Mouse (Mus musculus) midbrain, embryonic 15.5 days (tissue): ENCODE measurements at regions not wholly inside any gene's neighbourhood (a gene's known extent, or its start where the extent isn't known, plus 50 kb on each side); places are given as distances from the start of the nearest gene placed in this dataset.
A peak's percentile ranks its signal among the peaks of the same experiment; 100 is the strongest.
"Not testable (repeated sequence)": the region's sequence is repeated elsewhere in the genome, so short reads cannot be mapped to it uniquely, and the experiment has no call there.

Source experiments
- ATAC-seq: fragments of 200-750 bp; cut with Nextera tagmentation; replicated peaks from 2 replicates; pipeline ENCODE4 v1.8.0; 2017; ENCODE audit warnings: moderate TSS enrichment
- H3K27ac ChIP-seq: fragments of 300-500 bp; sonication (generic); 2 replicates; pipeline ENCODE4 v1.5.1; 2015; ENCODE audit warnings: mild to moderate bottlenecking, inconsistent platforms
- H3K27me3 ChIP-seq: fragments of 300-500 bp; sonication (generic); replicated peaks from 2 replicates; pipeline ENCODE4 v1.6.1; 2015; ENCODE audit warnings: inconsistent platforms
- H3K36me3 ChIP-seq: fragments of 300-500 bp; sonication (generic); replicated peaks from 2 replicates; pipeline ENCODE4 v1.6.1; 2015; ENCODE audit warnings: inconsistent platforms
- H3K4me1 ChIP-seq: fragments of 300-500 bp; sonication (generic); 2 replicates; pipeline ENCODE4 v1.6.1; 2015; ENCODE audit warnings: inconsistent platforms
- H3K4me2 ChIP-seq: fragments of 300-500 bp; sonication (generic); 2 replicates; pipeline ENCODE4 v1.6.1; 2015; ENCODE audit warnings: inconsistent platforms, mild to moderate bottlenecking, moderate library complexity
- H3K4me3 ChIP-seq: fragments of 300-500 bp; sonication (generic); 2 replicates; pipeline ENCODE4 v1.5.1; 2015; ENCODE audit warnings: mild to moderate bottlenecking, inconsistent platforms
- H3K9ac ChIP-seq: fragments of 300-500 bp; sonication (generic); 2 replicates; pipeline ENCODE4 v1.6.1; 2015; ENCODE audit warnings: mild to moderate bottlenecking, inconsistent platforms
- H3K9me3 ChIP-seq: fragments of 300-500 bp; sonication (generic); 2 replicates; pipeline ENCODE4 v1.6.1; 2016; ENCODE audit warnings: inconsistent platforms
- WGBS: fragments of 180-500 bp; shearing (Covaris S2); methylation state at CpG from one replicate; pipeline ENCODE4 v1.1.7; 2015; ENCODE audit warnings: mixed read lengths; 5-methylcytosine and 5-hydroxymethylcytosine counted together

DNA sequence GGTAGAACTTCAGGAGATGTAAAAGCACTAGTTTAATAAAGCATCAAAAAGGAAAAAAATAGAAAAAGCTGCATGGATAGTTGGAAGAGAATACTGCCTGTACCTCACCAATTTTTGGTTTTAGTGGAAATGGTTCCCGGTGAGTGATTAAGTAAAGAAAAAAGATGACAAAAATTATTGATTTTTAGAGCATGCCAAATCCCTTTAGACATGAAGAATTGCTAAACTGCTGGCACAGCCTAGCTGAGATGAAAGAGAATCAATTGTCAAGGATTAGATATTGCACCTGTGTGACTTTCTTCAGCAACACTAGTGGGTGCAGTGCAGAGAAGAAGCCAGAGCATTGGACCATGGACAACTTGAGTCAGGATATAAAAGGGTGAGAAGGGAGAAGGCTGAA, 348.7 kb upstream of the Cpeb2 start:
- no peak for ATAC-seq
- 75% methylated on average over 1 of the region's 1 CpGs for WGBS
- Histone ChIP-seq H3K9ac (no peak overlapping the region), H3K4me1 (no peaks in the 10 kb centered on the region), H3K4me3 (no peak overlapping the region), H3K4me2 (no peak overlapping the region), H3K9me3 (no peaks in the 10 kb centered on the region), H3K27me3 (no peaks in the 10 kb centered on the region), H3K27ac (no peak overlapping the region), H3K36me3 (no peaks in the 10 kb centered on the region)

- H3K27ac ChIP-seq, result no peak overlapping the region
- H3K36me3 ChIP-seq, result no peaks in the 10 kb centered on the region
- H3K4me2 ChIP-seq, result no peak overlapping the region
- no peak overlapping the region for H3K9ac ChIP-seq
- no peaks in the 10 kb centered on the region for H3K9me3 ChIP-seq
- peak; percentile 80 for ATAC-seq
- WGBS, result 18% methylated on average over 2 of the region's 2 CpGs
- H3K4me1 ChIP-seq, result peaks cover 17% of the 10 kb centered on the region; the same call in 1 of the 2 replicates
- no peaks in the 10 kb centered on the region for H3K27me3 ChIP-seq
- H3K4me3 ChIP-seq, result no peak overlapping the region
Observed at GRCm38 (mm10) chr5:42891890-42892289, 341.1 kb upstream of the Cpeb2 start.

- no peak overlapping the region for H3K9ac ChIP-seq
- ATAC-seq, result no peak
- WGBS, result 71% methylated on average over 3 of the region's 3 CpGs
- no peaks in the 10 kb centered on the region for H3K9me3 ChIP-seq
- no peaks in the 10 kb centered on the region for H3K36me3 ChIP-seq
- H3K4me2 ChIP-seq, result no peak overlapping the region
- no peaks in the 10 kb centered on the region for H3K4me1 ChIP-seq
- no peak overlapping the region for H3K4me3 ChIP-seq
- H3K27me3 ChIP-seq, result no peaks in the 10 kb centered on the region
- no peak overlapping the region for H3K27ac ChIP-seq
Observed at GRCm38 (mm10) chr5:42906136-42906535, 326.8 kb upstream of the Cpeb2 start.

GRCm38 (mm10) chr5:42919328-42919727, 313.6 kb upstream of the Cpeb2 start:
- 79% methylated on average over 3 of the region's 3 CpGs for WGBS

DNA sequence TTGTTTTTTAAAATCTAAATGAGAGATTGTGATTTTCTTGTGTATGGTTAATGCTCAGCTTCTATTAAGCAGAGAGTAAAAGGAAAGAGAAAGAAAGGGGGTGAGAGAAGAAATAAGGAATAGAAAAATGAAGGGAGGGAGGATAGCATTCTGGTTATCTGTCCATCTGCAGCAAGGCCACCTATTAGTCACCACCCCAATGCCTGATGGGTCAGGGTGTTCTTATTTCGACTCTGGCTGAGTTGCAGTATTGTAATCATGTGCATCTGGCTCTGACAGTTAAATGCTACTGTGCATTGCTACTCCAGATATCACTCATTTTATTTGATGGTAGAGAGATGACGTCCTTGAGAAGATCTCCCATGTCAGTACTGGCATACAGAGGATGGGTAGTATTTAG, 300.9 kb upstream of the Cpeb2 start:
- 82% methylated on average over 2 of the region's 2 CpGs for WGBS
- no peak for ATAC-seq

More at GRCm38 (mm10) chr5:42919328-42919727, 313.6 kb upstream of the Cpeb2 start:
- Histone ChIP-seq H3K27me3 (no peaks in the 10 kb centered on the region), H3K9ac (no peak overlapping the region), H3K36me3 (no peaks in the 10 kb centered on the region), H3K4me1 (no peaks in the 10 kb centered on the region), H3K4me3 (no peak overlapping the region), H3K9me3 (no peaks in the 10 kb centered on the region), H3K4me2 (no peak overlapping the region), H3K27ac (no peak overlapping the region)
- ATAC-seq, result no peak

GRCm38 (mm10) chr5:42959296-42959862, 273.6 kb upstream of the Cpeb2 start:
- 43% methylated on average over 9 of the region's 9 CpGs for WGBS
- Histone ChIP-seq H3K4me3 (no peak overlapping the region), H3K27me3 (no peaks in the 10 kb centered on the region), H3K27ac (no peak overlapping the region), H3K9ac (no peak overlapping the region), H3K36me3 (no peaks in the 10 kb centered on the region), H3K4me1 (peaks cover 5% of the 10 kb centered on the region; the same call in 1 of the 2 replicates), H3K9me3 (no peaks in the 10 kb centered on the region), H3K4me2 (no peak overlapping the region)
- ATAC-seq, result 0 out of 2 replicates have a peak, but pooled peaks have one; percentile 45

More for the DNA sequence above, 300.9 kb upstream of the Cpeb2 start:
- H3K4me2 ChIP-seq, result no peak overlapping the region
- H3K36me3 ChIP-seq, result no peaks in the 10 kb centered on the region
- no peaks in the 10 kb centered on the region for H3K4me1 ChIP-seq
- H3K4me3 ChIP-seq, result no peak overlapping the region
- H3K27me3 ChIP-seq, result no peaks in the 10 kb centered on the region
- H3K27ac ChIP-seq, result no peak overlapping the region
- no peak overlapping the region for H3K9ac ChIP-seq
- H3K9me3 ChIP-seq, result no peaks in the 10 kb centered on the region

DNA sequence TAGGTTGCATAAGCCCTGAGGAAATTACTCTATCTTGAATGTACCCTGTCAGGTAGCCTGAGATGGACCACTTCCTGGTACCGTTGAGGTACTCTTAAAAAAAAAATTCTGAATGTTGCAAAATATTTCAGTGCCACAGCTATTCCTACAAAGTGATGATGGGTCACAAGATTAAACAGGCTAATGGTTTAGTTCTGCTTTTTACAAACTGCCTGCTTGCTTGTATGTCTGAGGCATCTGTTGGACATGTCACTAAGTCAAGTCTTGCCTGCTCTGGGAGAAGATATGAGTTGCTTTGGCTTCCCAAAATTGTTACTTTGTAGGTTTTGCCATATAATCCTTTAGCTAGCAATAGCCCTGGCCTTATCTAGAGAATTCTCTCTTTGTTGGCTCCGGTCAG, 266.0 kb upstream of the Cpeb2 start:
- WGBS, result 88% methylated on average over 2 of the region's 2 CpGs
- not testable (repeated sequence) for H3K27ac ChIP-seq, H3K4me1 ChIP-seq, H3K4me2 ChIP-seq, H3K27me3 ChIP-seq, ATAC-seq, H3K9ac ChIP-seq, H3K9me3 ChIP-seq, H3K36me3 ChIP-seq, H3K4me3 ChIP-seq

DNA sequence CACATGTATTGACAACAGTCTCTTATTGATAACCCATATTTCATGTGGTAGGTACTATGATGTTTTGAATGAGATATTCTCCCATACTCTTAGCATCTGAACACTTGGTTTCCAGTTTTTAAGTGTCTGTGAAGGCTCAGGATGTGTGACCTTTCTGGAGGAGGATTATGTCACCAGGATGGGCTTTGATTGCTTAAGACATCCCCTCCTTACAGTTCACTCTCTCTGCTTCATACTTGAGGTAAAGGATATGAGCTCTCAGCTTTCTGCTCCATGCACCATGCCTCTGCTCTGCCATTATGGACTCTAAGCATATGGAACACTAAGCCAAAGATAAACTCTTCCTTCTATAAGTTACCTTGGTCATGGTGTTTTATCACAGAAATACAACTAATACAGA, 263.8 kb upstream of the Cpeb2 start:
- no peak for ATAC-seq
- no peak overlapping the region for H3K4me2 ChIP-seq
- H3K36me3 ChIP-seq, result no peaks in the 10 kb centered on the region

GRCm38 (mm10) chr5:42969621-42970020, 263.3 kb upstream of the Cpeb2 start:
- H3K4me3 ChIP-seq, result no peak overlapping the region
- H3K4me2 ChIP-seq, result no peak overlapping the region
- no peaks in the 10 kb centered on the region for H3K4me1 ChIP-seq
- ATAC-seq, result no peak
- 75% methylated on average over 3 of the region's 3 CpGs for WGBS
- no peaks in the 10 kb centered on the region for H3K27me3 ChIP-seq
- H3K27ac ChIP-seq, result no peak overlapping the region
- H3K36me3 ChIP-seq, result no peaks in the 10 kb centered on the region
- no peaks in the 10 kb centered on the region for H3K9me3 ChIP-seq
- H3K9ac ChIP-seq, result no peak overlapping the region

More for the DNA sequence above, 263.8 kb upstream of the Cpeb2 start:
- H3K4me3 ChIP-seq, result no peak overlapping the region
- no peaks in the 10 kb centered on the region for H3K27me3 ChIP-seq
- H3K27ac ChIP-seq, result no peak overlapping the region
- no peaks in the 10 kb centered on the region for H3K9me3 ChIP-seq
- H3K9ac ChIP-seq, result no peak overlapping the region
- H3K4me1 ChIP-seq, result no peaks in the 10 kb centered on the region

DNA sequence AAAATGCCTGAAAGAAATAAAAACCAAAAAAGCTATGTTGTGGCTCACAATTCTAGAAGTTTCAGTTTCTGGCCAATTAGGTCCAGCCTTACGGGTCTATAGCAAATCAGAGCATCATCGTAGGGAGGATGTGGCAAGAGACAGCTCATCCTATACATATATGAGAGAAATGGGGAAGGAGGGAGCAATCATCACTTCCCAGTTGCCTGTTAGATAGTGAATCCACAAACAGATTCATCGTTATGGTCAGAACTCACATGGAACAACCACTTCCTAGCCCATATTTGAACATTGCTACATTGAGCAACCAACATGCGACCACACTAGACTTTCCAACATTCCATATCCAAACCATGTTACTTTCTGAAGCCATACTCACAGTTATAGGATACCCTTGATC, 255.9 kb upstream of the Cpeb2 start:
- H3K36me3 ChIP-seq, result no peaks in the 10 kb centered on the region
- H3K4me3 ChIP-seq, result no peak overlapping the region
- no peaks in the 10 kb centered on the region for H3K4me1 ChIP-seq
- no peaks in the 10 kb centered on the region for H3K27me3 ChIP-seq
- H3K27ac ChIP-seq, result no peak overlapping the region
- ATAC-seq, result no peak
- H3K9me3 ChIP-seq, result no peaks in the 10 kb centered on the region
- 94% methylated on average over 4 of the region's 4 CpGs for WGBS
- H3K9ac ChIP-seq, result no peak overlapping the region
- H3K4me2 ChIP-seq, result no peak overlapping the region

DNA sequence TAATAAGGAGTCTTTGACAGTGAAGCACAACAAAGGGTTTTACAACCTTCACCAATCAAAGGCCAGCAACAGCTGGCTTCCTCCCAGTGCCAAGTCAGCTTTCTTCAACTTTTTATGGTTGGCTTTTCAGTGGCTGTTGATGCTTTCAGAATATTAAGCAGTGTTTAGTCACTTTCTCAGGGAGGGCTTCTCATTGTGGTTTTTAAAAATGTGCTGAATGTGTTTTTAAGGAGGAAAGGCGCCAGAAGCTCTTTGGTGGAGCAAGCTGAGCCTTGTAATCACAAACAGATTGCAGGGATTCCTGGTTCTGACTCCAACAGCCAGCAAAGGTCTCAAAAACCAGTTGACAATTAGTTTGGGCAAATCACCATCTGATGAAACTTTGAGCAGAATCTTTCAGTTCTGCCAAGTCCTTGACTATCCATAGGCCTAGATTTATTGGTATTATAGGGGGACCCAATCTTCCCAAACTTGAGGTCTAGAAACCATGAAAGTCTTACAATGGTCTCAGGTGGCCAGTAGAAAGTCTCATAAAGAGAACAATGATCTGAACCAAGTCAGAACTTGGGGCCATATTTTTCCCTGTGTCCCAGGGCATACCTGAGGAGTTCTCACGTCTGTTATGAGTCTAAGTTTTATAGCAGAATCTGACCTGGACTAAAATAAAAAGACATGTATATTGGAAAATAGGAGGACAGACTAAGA, 251.9 kb upstream of the Cpeb2 start:
- no peak overlapping the region for H3K27ac ChIP-seq
- no peak overlapping the region for H3K4me3 ChIP-seq
- WGBS, result 66% methylated on average over 2 of the region's 2 CpGs
- no peak for ATAC-seq
- no peak overlapping the region for H3K9ac ChIP-seq
- H3K9me3 ChIP-seq, result no peaks in the 10 kb centered on the region
- no peak overlapping the region for H3K4me2 ChIP-seq
- no peaks in the 10 kb centered on the region for H3K4me1 ChIP-seq
- no peaks in the 10 kb centered on the region for H3K27me3 ChIP-seq
- no peaks in the 10 kb centered on the region for H3K36me3 ChIP-seq

DNA sequence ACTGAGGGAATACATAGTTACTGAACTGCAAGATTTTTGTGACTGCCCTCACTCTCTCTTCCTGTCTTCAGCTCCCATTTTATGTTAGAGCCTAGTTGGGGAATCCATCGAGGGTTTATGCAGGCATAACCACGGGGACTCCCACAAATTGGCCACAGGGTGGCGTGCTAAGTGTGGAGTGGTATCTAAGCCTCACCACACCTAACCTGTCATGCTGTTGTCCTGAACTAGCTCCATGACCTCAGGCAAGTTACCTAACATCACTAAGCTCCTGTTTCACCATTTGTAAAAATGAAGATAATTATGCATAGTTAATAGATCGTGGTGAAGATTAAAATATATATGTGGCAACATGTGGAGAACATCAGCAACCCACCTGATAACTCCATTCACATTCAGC, 246.8 kb upstream of the Cpeb2 start:
- 86% methylated on average over 4 of the region's 4 CpGs for WGBS
- Histone ChIP-seq H3K4me2 (no peak overlapping the region), H3K9ac (no peak overlapping the region), H3K4me1 (no peaks in the 10 kb centered on the region), H3K4me3 (no peak overlapping the region), H3K36me3 (no peaks in the 10 kb centered on the region), H3K9me3 (no peaks in the 10 kb centered on the region), H3K27me3 (no peaks in the 10 kb centered on the region), H3K27ac (no peak overlapping the region)
- ATAC-seq, result no peak
